Mouse (Mus musculus): ENCODE data around the gene Ap3b2. TPM values are rescaled to one million over a fixed set of nuclear protein-coding genes. Genes with fewer than 3 reads are reported as not detected.

Ap3b2 gene
- polyA plus RNA-seq, 1 experiment = 0.62 TPM

- TF ChIP-seq POLR2A (IDR thresholded peaks at IDR 0.05; ENCODE audit: borderline replicate concordance, control insufficient read depth, low read depth, low read length) (no peak), CTCF (IDR thresholded peaks at IDR 0.05; ENCODE audit: control insufficient read depth, insufficient read depth, low read length) (no peak)
- Histone ChIP-seq H3K4me3 (replicated peaks; ENCODE audit: control insufficient read depth, low read depth, low read length) (no peak overlapping the region), H3K27ac (ENCODE audit: control insufficient read depth, insufficient read depth, low read depth, low read length, poor library complexity) (no peak overlapping the region), H3K4me1 (ENCODE audit: control insufficient read depth, insufficient read depth, low read length) (no peaks in the 10 kb centered on the region)
- WGBS = 67% methylated on average over 3 of the region's 3 CpGs
These were observed 30.9 kb downstream of the Ap3b2 start for GRCm38 (mm10) chr7:81462815-81463214.

DNA sequence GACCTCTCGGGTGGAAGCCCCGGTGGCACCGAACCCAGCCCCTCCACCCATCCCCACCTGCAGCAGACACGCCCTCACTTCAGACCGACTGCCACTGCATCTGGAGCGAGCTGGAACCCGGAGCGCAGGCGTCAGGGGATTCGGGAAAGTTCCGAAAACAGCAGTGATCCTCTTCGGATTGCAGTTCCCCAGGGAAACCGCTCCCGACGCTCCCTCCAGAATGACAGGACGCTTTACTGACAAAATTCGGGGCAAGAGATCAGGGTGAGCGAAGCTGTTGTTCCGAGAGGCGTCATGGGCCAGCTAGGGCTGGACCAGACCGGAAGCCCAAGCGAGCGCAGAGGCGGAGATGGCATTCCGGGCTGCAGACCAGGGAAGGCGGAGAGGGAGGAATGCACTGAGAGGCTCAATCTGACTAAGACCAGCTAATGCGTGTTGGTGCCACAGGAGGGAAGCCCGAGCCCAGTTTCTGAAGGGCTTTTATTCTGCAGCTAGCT, 38.5 kb downstream of the Ap3b2 start, which contains the start of gene Cpeb1:
TSS of gene Cpeb1 (minus strand) at position 311 of the 497 bp plus-strand sequence.
- WGBS = 5% methylated on average over 28 of the region's 28 CpGs
- Histone ChIP-seq H3K4me3 (replicated peaks; ENCODE audit: control insufficient read depth, low read depth, low read length) (no peak within 1 kb of the TSS), H3K4me1 (ENCODE audit: control insufficient read depth, insufficient read depth, low read length) (no peaks in the 10 kb centered on the region), H3K27ac (ENCODE audit: control insufficient read depth, insufficient read depth, low read depth, low read length, poor library complexity) (no peak within 1 kb of the TSS)
- TF ChIP-seq POLR2A (IDR thresholded peaks at IDR 0.05; ENCODE audit: borderline replicate concordance, control insufficient read depth, low read depth, low read length) (no peak), CTCF (IDR thresholded peaks at IDR 0.05; ENCODE audit: control insufficient read depth, insufficient read depth, low read length) (no peak)

DNA sequence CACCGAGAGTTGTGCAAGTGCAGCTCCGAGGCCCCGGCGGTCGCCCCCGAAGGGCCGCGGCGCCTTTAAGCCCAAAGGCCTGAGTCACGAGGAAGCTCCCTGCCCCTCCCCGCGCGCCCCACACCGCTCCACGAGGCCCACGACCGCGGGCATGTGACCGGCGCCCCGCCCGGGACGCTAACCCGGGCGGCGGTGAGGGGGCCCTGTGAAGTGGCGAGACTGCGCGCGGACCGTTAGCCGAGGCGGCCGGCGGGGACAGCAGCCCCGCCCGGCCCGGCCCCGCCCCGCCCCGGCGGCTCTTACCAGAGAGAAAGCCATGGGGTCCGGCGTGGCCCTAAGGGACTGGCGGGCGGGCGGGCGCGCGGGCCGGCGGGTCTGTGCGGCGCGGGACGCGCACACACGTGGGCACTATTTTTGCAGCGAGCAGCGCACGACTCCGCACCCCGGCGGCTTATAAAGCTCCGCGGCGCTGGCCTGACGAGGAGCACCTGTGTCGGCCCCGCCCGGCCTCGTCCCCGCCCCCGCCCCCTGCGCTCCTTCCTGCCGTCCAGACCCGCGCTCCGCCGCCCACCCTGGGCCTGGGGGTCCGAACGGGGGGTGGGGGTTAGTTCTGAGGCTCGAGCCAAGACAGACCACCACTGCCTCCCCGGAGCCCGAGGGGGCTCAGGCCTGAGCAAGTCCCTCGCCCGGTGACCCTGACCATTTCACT, 39.2 kb downstream of the Ap3b2 start:
- H3K4me3 ChIP-seq (replicated peaks; ENCODE audit: control insufficient read depth, low read depth, low read length) = no peak overlapping the region
- 2% methylated on average over 84 of the region's 87 CpGs for WGBS
- no peak for TF ChIP-seq CTCF (IDR thresholded peaks at IDR 0.05; ENCODE audit: control insufficient read depth, insufficient read depth, low read length)
- no peak for TF ChIP-seq POLR2A (IDR thresholded peaks at IDR 0.05; ENCODE audit: borderline replicate concordance, control insufficient read depth, low read depth, low read length)
- no peak overlapping the region for H3K27ac ChIP-seq (ENCODE audit: control insufficient read depth, insufficient read depth, low read depth, low read length, poor library complexity)
- H3K4me1 ChIP-seq (ENCODE audit: control insufficient read depth, insufficient read depth, low read length) = no peaks in the 10 kb centered on the region

GRCm38 (mm10) chr7:81453443-81454274, 40.1 kb downstream of the Ap3b2 start:
- TF ChIP-seq POLR2A (IDR thresholded peaks at IDR 0.05; ENCODE audit: borderline replicate concordance, control insufficient read depth, low read depth, low read length) = no peak
- TF ChIP-seq CTCF (IDR thresholded peaks at IDR 0.05; ENCODE audit: control insufficient read depth, insufficient read depth, low read length) = no peak
- Histone ChIP-seq H3K4me1 (ENCODE audit: control insufficient read depth, insufficient read depth, low read length) (no peaks in the 10 kb centered on the region), H3K27ac (ENCODE audit: control insufficient read depth, insufficient read depth, low read depth, low read length, poor library complexity) (no peak overlapping the region; the same call in 1 of the 2 replicates), H3K4me3 (replicated peaks; ENCODE audit: control insufficient read depth, low read depth, low read length) (no peak overlapping the region)
- 10% methylated on average over 84 of the region's 84 CpGs for WGBS

- TF ChIP-seq CTCF (IDR thresholded peaks at IDR 0.05; ENCODE audit: control insufficient read depth, insufficient read depth, low read length) = no peak
- no peak for TF ChIP-seq POLR2A (IDR thresholded peaks at IDR 0.05; ENCODE audit: borderline replicate concordance, control insufficient read depth, low read depth, low read length)
- Histone ChIP-seq H3K4me3 (replicated peaks; ENCODE audit: control insufficient read depth, low read depth, low read length) (no peak overlapping the region), H3K27ac (ENCODE audit: control insufficient read depth, insufficient read depth, low read depth, low read length, poor library complexity) (no peak overlapping the region), H3K4me1 (ENCODE audit: control insufficient read depth, insufficient read depth, low read length) (no peaks in the 10 kb centered on the region)
- 9% methylated on average over 21 of the region's 21 CpGs for WGBS
These were observed 40.7 kb downstream of the Ap3b2 start for GRCm38 (mm10) chr7:81452971-81453441.

Other genes with a start within 250 kb of the Ap3b2 start
- 559 and 1,092 TPM in 2 replicates for gene Rps17, start 148.7 kb downstream of the Ap3b2 start, polyA plus RNA-seq (2011; ENCODE audit: insufficient read depth, insufficient read length, low replicate concordance, missing spikeins)
- 2.4 TPM in 1 of 2 replicates, not detected in the other for gene Cpeb1, start 38.5 kb downstream of the Ap3b2 start, polyA plus RNA-seq (2011; ENCODE audit: insufficient read depth, insufficient read length, low replicate concordance, missing spikeins)
- gene BC048679, start 4.4 kb upstream of the Ap3b2 start, polyA plus RNA-seq (2011; ENCODE audit: insufficient read depth, insufficient read length, low replicate concordance, missing spikeins) = not detected in 2 replicates
- gene Fsd2, start 73.0 kb upstream of the Ap3b2 start, polyA plus RNA-seq (2011; ENCODE audit: insufficient read depth, insufficient read length, low replicate concordance, missing spikeins) = 0.75 and 1.1 TPM in 2 replicates
- 11.3 and 18.2 TPM in 2 replicates for gene Whamm, start 77.3 kb upstream of the Ap3b2 start, polyA plus RNA-seq (2011; ENCODE audit: insufficient read depth, insufficient read length, low replicate concordance, missing spikeins)
- 0.43 and 2.1 TPM in 2 replicates for gene Homer2, start 213.6 kb upstream of the Ap3b2 start, polyA plus RNA-seq (2011; ENCODE audit: insufficient read depth, insufficient read length, low replicate concordance, missing spikeins)

Data from bone marrow, adult 2 months (tissue).